Comparison of ENCODE assay signal across 22 mouse cellular contexts in genomic region chr5:139871526-139871925, GRCm38 (mm10). TPM values are rescaled to one million over a fixed set of nuclear protein-coding genes. Genes with fewer than 3 reads are reported as not detected.
"Had no signal": no experiment of that assay in that cellular context is flagged by ENCODE, and none has a peak within 500 bp of the region (broad histone marks: within the 10 kb centered on the region; RNA-seq: fewer than 3 reads in every experiment).

No protein-coding gene starts in this region.

- H3K4me1 ChIP-seq: liver, embryonic 12.5 days; lung, embryonic 15.5 days; megakaryocyte, embryonic 14.5 days; midbrain, embryonic 13.5 days; midbrain, embryonic 15.5 days; stomach, embryonic 15.5 days had no signal

- H3K36me3 ChIP-seq: liver, embryonic 12.5 days; lung, embryonic 15.5 days; midbrain, embryonic 13.5 days; midbrain, embryonic 15.5 days; neural tube, embryonic 12.5 days; stomach, embryonic 15.5 days had no signal

- ATAC-seq: liver, embryonic 12.5 days; midbrain, embryonic 13.5 days; midbrain, embryonic 15.5 days had no signal

- H3K27me3 ChIP-seq: lung, embryonic 15.5 days; midbrain, embryonic 13.5 days; midbrain, embryonic 15.5 days; stomach, embryonic 15.5 days had no signal

- H3K27ac ChIP-seq: liver, embryonic 12.5 days; liver, embryonic 14.5 days; lung, embryonic 15.5 days; macrophage; midbrain, embryonic 13.5 days; midbrain, embryonic 15.5 days; neural tube, embryonic 12.5 days; stomach, embryonic 15.5 days; stomach, postnatal 0 days had no signal

- H3K4me3 ChIP-seq: liver, embryonic 12.5 days; lung, embryonic 15.5 days; megakaryocyte, embryonic 14.5 days; midbrain, embryonic 13.5 days; midbrain, embryonic 15.5 days; neural tube, embryonic 12.5 days; stomach, embryonic 15.5 days had no signal

- H3K9ac ChIP-seq: liver, embryonic 12.5 days; liver, embryonic 14.5 days; lung, embryonic 15.5 days; midbrain, embryonic 13.5 days; midbrain, embryonic 15.5 days; stomach, embryonic 15.5 days had no signal

- DNase-seq: liver; right cerebral cortex, postnatal 14 days; thymus, adult 2 months; thymus, postnatal 25 days; thymus, postnatal 4 days had no signal

- H3K4me2 ChIP-seq: liver, embryonic 12.5 days; lung, embryonic 15.5 days; midbrain, embryonic 13.5 days; midbrain, embryonic 15.5 days; neural tube, embryonic 12.5 days; stomach, embryonic 15.5 days had no signal

- H3K9me3 ChIP-seq: liver, embryonic 12.5 days; lung, embryonic 15.5 days; megakaryocyte, embryonic 14.5 days; midbrain, embryonic 13.5 days; midbrain, embryonic 15.5 days; neural tube, embryonic 12.5 days; stomach, embryonic 15.5 days had no signal

RNA-seq across cellular contexts. Expression of gene Elfn1, which starts 36.2 kb away (rescaled TPM):
- polyA plus RNA-seq: liver, embryonic 16.5 days; macrophage had no signal

RNA-seq across cellular contexts. Expression of gene Gm26938, which starts 45.3 kb away (rescaled TPM):
- polyA plus RNA-seq: limb, embryonic 14.5 days; liver, embryonic 12.5 days; liver, embryonic 14.5 days; lung, embryonic 15.5 days; macrophage; midbrain, embryonic 13.5 days; midbrain, embryonic 15.5 days; midbrain, postnatal 0 days; neural tube, embryonic 12.5 days; neural tube, embryonic 14.5 days; spleen, adult 2 months; stomach, embryonic 15.5 days; stomach, postnatal 0 days; testis, adult 2 months; thymus, adult 2 months; urinary bladder, adult 2 months had no signal

RNA-seq across cellular contexts. Expression of gene Tmem184a, which starts 51.8 kb away (rescaled TPM):
- polyA plus RNA-seq: macrophage had no signal
